ENCODE assay signal across 10 mouse cellular contexts in genomic region chr8:121649904-121650303, GRCm38 (mm10). TPM values are rescaled to one million over a fixed set of nuclear protein-coding genes. Genes with fewer than 3 reads are reported as not detected.
DNase-seq lines count a peak whose midpoint lies in the region; ATAC-seq and TF ChIP-seq lines count a peak whose summit lies in the region.
"Had no signal": no experiment of that assay in that cellular context is flagged by ENCODE, and none has a peak within 500 bp of the region (broad histone marks: within the 10 kb centered on the region; RNA-seq: fewer than 3 reads in every experiment).

No protein-coding gene starts in this region.

- H3K36me3 ChIP-seq in heart, adult 2 months (ENCODE audit: control insufficient read depth, insufficient read depth, low read length), result no peaks in the 10 kb centered on the region; the same call in 1 of the 2 replicates
- H3K36me3 ChIP-seq in embryonic facial prominence, embryonic 15.5 days, result no peaks in the 10 kb centered on the region
- no peaks in the 10 kb centered on the region for H3K36me3 ChIP-seq in kidney, adult 2 months (ENCODE audit: control insufficient read depth, insufficient read depth, low read length)
- H3K36me3 ChIP-seq in midbrain, embryonic 12.5 days, result peaks cover 7% of the 10 kb centered on the region; the same call in 1 of the 2 replicates

- no peak for TF ChIP-seq POLR2A in heart, adult 2 months (IDR thresholded peaks at IDR 0.05; ENCODE audit: insufficient read depth, low read depth, low read length)
- no peak for TF ChIP-seq POLR2A in kidney, adult 2 months (IDR thresholded peaks at IDR 0.05; ENCODE audit: low read depth, low read length)

- no peak for TF ChIP-seq EP300 in heart, adult 2 months (IDR thresholded peaks at IDR 0.05; ENCODE audit: insufficient read depth, low read depth, low read length)

- peak overlapping the region; percentile 21 for H3K9ac ChIP-seq in heart, adult 2 months (ENCODE audit: low read depth, low read length)
- no peak overlapping the region for H3K9ac ChIP-seq in embryonic facial prominence, embryonic 15.5 days
- H3K9ac ChIP-seq in midbrain, embryonic 12.5 days (replicated peaks), result peak overlapping the region; percentile 85

- peaks cover 38% of the 10 kb centered on the region for H3K4me1 ChIP-seq in heart, adult 2 months (ENCODE audit: control insufficient read depth, insufficient read depth, low read length)
- H3K4me1 ChIP-seq in embryonic facial prominence, embryonic 15.5 days, result peaks cover 71% of the 10 kb centered on the region
- H3K4me1 ChIP-seq in kidney, adult 2 months (ENCODE audit: control insufficient read depth, insufficient read depth, low read length), result peaks cover 42% of the 10 kb centered on the region
- H3K4me1 ChIP-seq in midbrain, embryonic 12.5 days, result peaks cover 67% of the 10 kb centered on the region

- peak overlapping the region; percentile 93 for H3K4me2 ChIP-seq in embryonic facial prominence, embryonic 15.5 days (replicated peaks)
- H3K4me2 ChIP-seq in midbrain, embryonic 12.5 days (replicated peaks), result peak overlapping the region; percentile 99

- H3K79me2 ChIP-seq in heart, adult 2 months (replicated peaks; ENCODE audit: control insufficient read depth, insufficient read depth, low read length), result peaks cover 19% of the 10 kb centered on the region

- no peak for DNase-seq in heart, adult 2 months
- DNase-seq in heart, adult 9 months (ENCODE audit: low spot score in 2 of 2), result no peak
- peak; percentile 80 for DNase-seq in kidney, adult 2 months
- DNase-seq in ovary, adult 18-20 months (ENCODE audit: low spot score), result no peak
- no peak for DNase-seq in gastrocnemius, postnatal 4 days (ENCODE audit: low spot score in 2 of 2)
- no peak for DNase-seq in left cerebral cortex, postnatal 10 days (ENCODE audit: extremely low spot score in 1 of 2, low spot score in 2 of 2)
- DNase-seq: adrenal gland, adult 8-10 months had no signal

- H3K9me3 ChIP-seq in embryonic facial prominence, embryonic 15.5 days (replicated peaks), result no peaks in the 10 kb centered on the region
- no peaks in the 10 kb centered on the region for H3K9me3 ChIP-seq in midbrain, embryonic 12.5 days

- 43% methylated on average over 10 of the region's 10 CpGs for WGBS in heart, adult 2 months
- 52% methylated on average over 10 of the region's 10 CpGs for WGBS in embryonic facial prominence, embryonic 15.5 days
- whole genome bisulfite sequencing in kidney, adult 2 months, result 29% methylated on average over 10 of the region's 10 CpGs
- WGBS in midbrain, embryonic 12.5 days, result 44% methylated on average over 10 of the region's 10 CpGs

- peak overlapping the region; percentile 77; the same call in 1 of the 2 replicates for H3K4me3 ChIP-seq in heart, adult 2 months
- peak overlapping the region; percentile 64 for H3K4me3 ChIP-seq in embryonic facial prominence, embryonic 15.5 days (replicated peaks)
- H3K4me3 ChIP-seq in kidney, adult 2 months (ENCODE audit: insufficient read depth, low read depth, low read length), result peak overlapping the region; percentile 45
- peak overlapping the region; percentile 94 for H3K4me3 ChIP-seq in midbrain, embryonic 12.5 days

- intact Hi-C loops in heart, adult 2 months (cut with DNase I), result loop anchor here (2.0 to 5.0 kb wide), 2 partner anchors 13 to 32 kb away; no protein-coding TSS in a partner anchor
- intact Hi-C loops in left cerebral cortex, postnatal 10 days (cut with DNase I), result loop anchor here (5.0 kb wide), 3 partner anchors 43 to 192 kb away; no protein-coding TSS in a partner anchor

- TF ChIP-seq CTCF in heart, adult 2 months (IDR thresholded peaks at IDR 0.05), result no peak
- no peak for TF ChIP-seq CTCF in kidney, adult 2 months (conservative IDR thresholded peaks at IDR 0.05; ENCODE audit: insufficient read depth, insufficient read length, low read depth, low read length)

- ATAC-seq in embryonic facial prominence, embryonic 15.5 days (ENCODE audit: insufficient number of reproducible peaks, low FRiP score, low TSS enrichment, low read depth), result no peak
- no peak for ATAC-seq in midbrain, embryonic 12.5 days (ENCODE audit: low FRiP score, low read depth)

- H3K27ac ChIP-seq in heart, adult 2 months, result no peak overlapping the region
- H3K27ac ChIP-seq in embryonic facial prominence, embryonic 15.5 days (replicated peaks), result no peak overlapping the region
- peak overlapping the region; percentile 83 for H3K27ac ChIP-seq in kidney, adult 2 months (ENCODE audit: insufficient read depth, low read depth, low read length)
- H3K27ac ChIP-seq in midbrain, embryonic 12.5 days (replicated peaks), result peak overlapping the region; percentile 15; the same call in 1 of the 2 replicates

- no peaks in the 10 kb centered on the region for H3K27me3 ChIP-seq in heart, adult 2 months (ENCODE audit: control insufficient read depth, insufficient read depth, low read length)
- H3K27me3 ChIP-seq in embryonic facial prominence, embryonic 15.5 days, result no peaks in the 10 kb centered on the region
- no peaks in the 10 kb centered on the region for H3K27me3 ChIP-seq in kidney, adult 2 months (replicated peaks; ENCODE audit: control insufficient read depth, insufficient read depth, low read length)
- H3K27me3 ChIP-seq in midbrain, embryonic 12.5 days, result no peaks in the 10 kb centered on the region

RNA-seq across cellular contexts. Expression of gene Zcchc14, which starts 2.8 kb away (rescaled TPM):
- 10 to 100 TPM; 28.5 to 30.0 TPM for total RNA-seq in heart, adult 2 months (2021)
- polyA plus RNA-seq in heart, adult 2 months (2012; rRNA removed), result 17.6 and 22.1 TPM in 2 replicates
- polyA plus RNA-seq in embryonic facial prominence, embryonic 15.5 days (2015; fragmentation: Nextera tagmentation; extraction: Ambion mirVana), result 15.0 and 16.2 TPM in 2 replicates
- 31.4 and 37.0 TPM in 2 replicates for polyA plus RNA-seq in kidney, adult 2 months (2012; rRNA removed)
- 27.7 TPM in 2 replicates for polyA plus RNA-seq in midbrain, embryonic 12.5 days (2016; fragmentation: Nextera tagmentation; extraction: Ambion mirVana)
- total RNA-seq in gastrocnemius, postnatal 4 days (2021), result 10 to 100 TPM; 43.9 to 44.6 TPM
- total RNA-seq in left cerebral cortex, postnatal 10 days (2021), result 10 to 100 TPM; 80.7 to 87.0 TPM
- total RNA-seq: granulocyte monocyte progenitor cell, adult 5-6 weeks had no signal

RNA-seq across cellular contexts. Expression of gene Map1lc3b, which starts 59.7 kb away (rescaled TPM):
- 100 to 1,000 TPM; 235 to 277 TPM for total RNA-seq in heart, adult 2 months (2021)
- 129 and 131 TPM in 2 replicates for polyA plus RNA-seq in heart, adult 2 months (2012; rRNA removed)
- 197 and 206 TPM in 2 replicates for polyA plus RNA-seq in embryonic facial prominence, embryonic 15.5 days (2015; fragmentation: Nextera tagmentation; extraction: Ambion mirVana)
- 130 and 155 TPM in 2 replicates for polyA plus RNA-seq in kidney, adult 2 months (2012; rRNA removed)
- 280 and 292 TPM in 2 replicates for polyA plus RNA-seq in midbrain, embryonic 12.5 days (2016; fragmentation: Nextera tagmentation; extraction: Ambion mirVana)
- 100 to 1,000 TPM; 104 to 105 TPM for total RNA-seq in gastrocnemius, postnatal 4 days (2021)
- total RNA-seq in left cerebral cortex, postnatal 10 days (2021), result 100 to 1,000 TPM; 158 to 163 TPM

Comparison
In these comparisons a context has a peak if more than half of its experiments do, and no peak if none do; other contexts are left out.
1. H3K27ac ChIP-seq: peak in kidney, adult 2 months (single experiment) and midbrain, embryonic 12.5 days (single experiment); none in heart, adult 2 months (single experiment) and embryonic facial prominence, embryonic 15.5 days (single experiment).
2. Peak in every context shown above with its lines, with median percentiles within 50 percentile points of each other: H3K4me3 ChIP-seq.